Mouse (Mus musculus) liver, embryonic 14.5 days (tissue): ENCODE measurements around the gene Lcp1. TPM values are rescaled to one million over a fixed set of nuclear protein-coding genes. Genes with fewer than 3 reads are reported as not detected.

ENCODE experiments used
- ATAC-seq: fragments of 200-750 bp; cut with Nextera tagmentation; 2 replicates; pipeline ENCODE4 v1.8.0; 2017; ENCODE audit warnings: moderate number of reproducible peaks, mild to moderate bottlenecking, moderate library complexity; ENCODE audit not compliant: insufficient read depth
- DNase-seq, 3 experiments: peaks; one replicate each; pipeline ENCODE4 v3.0.0-alpha.2; 2012 to 2013; ENCODE audit warnings: low read depth in 3 of 3, low spot score in 3 of 3
- H3K27ac ChIP-seq: fragments of 300-500 bp; sonication (generic); 2 replicates; pipeline ENCODE4 v1.5.1; 2014; ENCODE audit warnings: moderate library complexity, mild to moderate bottlenecking, control low read depth, inconsistent platforms
- H3K27me3 ChIP-seq: fragments of 300-500 bp; sonication (generic); 2 replicates; pipeline ENCODE4 v1.6.1; 2014; ENCODE audit warnings: mild to moderate bottlenecking, low read length, moderate library complexity; ENCODE audit not compliant: control insufficient read depth, insufficient read depth
- H3K36me3 ChIP-seq: fragments of 300-500 bp; sonication (generic); replicated peaks from 2 replicates; pipeline ENCODE4 v1.6.1; 2014; ENCODE audit warnings: low read depth; ENCODE audit not compliant: control insufficient read depth, insufficient read depth
- H3K4me1 ChIP-seq, 2 experiments: fragments of 200-500 bp in 1 of 2; fragments of 300-500 bp in 1 of 2; sonication (generic) in 1 of 2; replicated peaks; 2 replicates each; pipeline ENCODE4 v1.6.1; 2012 to 2014; ENCODE audit warnings: antibody characterized with exemption in 1 of 2, inconsistent platforms in 1 of 2, low read length in 1 of 2; ENCODE audit not compliant: control insufficient read depth in 2 of 2, insufficient read depth in 2 of 2
- H3K4me2 ChIP-seq: fragments of 300-500 bp; sonication (generic); 2 replicates; pipeline ENCODE4 v1.6.1; 2014; ENCODE audit warnings: low read depth, mild to moderate bottlenecking, control low read depth, moderate library complexity
- H3K4me3 ChIP-seq, 2 experiments: fragments of 200-500 bp in 1 of 2; fragments of 300-500 bp in 1 of 2; sonication (generic) in 1 of 2; 2 replicates each; pipeline ENCODE4 v1.5.1; 2012 to 2014; ENCODE audit warnings: low read depth in 2 of 2, low read length in 2 of 2, mild to moderate bottlenecking in 2 of 2, control low read depth in 1 of 2, inconsistent platforms in 1 of 2, moderate library complexity in 1 of 2; ENCODE audit not compliant: insufficient read depth in 1 of 2
- H3K9ac ChIP-seq: fragments of 300-500 bp; sonication (generic); replicated peaks from 2 replicates; pipeline ENCODE4 v1.6.1; 2014; ENCODE audit warnings: mild to moderate bottlenecking, control low read depth, moderate library complexity
- H3K9me3 ChIP-seq: fragments of 300-500 bp; sonication (generic); 2 replicates; pipeline ENCODE4 v1.6.1; 2016; ENCODE audit warnings: low read length, mixed read lengths; ENCODE audit not compliant: control insufficient read depth
- CTCF ChIP-seq: IDR thresholded peaks from 2 replicates; pipeline ENCODE4 v1.5.1; 2016; ENCODE audit warnings: antibody characterized with exemption, low read depth, control low read depth
- EP300 ChIP-seq: IDR thresholded peaks from 2 replicates; pipeline ENCODE4 v1.6.1; 2016; ENCODE audit warnings: antibody characterized with exemption, low read depth
- WGBS: fragments of 180-500 bp; shearing (Covaris S2); extraction: QIAGEN DNeasy Blood & Tissue Kit; methylation state at CpG from one replicate; pipeline ENCODE4 v1.1.7; 2014; ENCODE audit not compliant: insufficient replicate concordance; 5-methylcytosine and 5-hydroxymethylcytosine counted together
- polyA plus RNA-seq, 2 experiments: library from polyadenylated mRNA; depleted of rRNA in 1 of 2; stranded (reverse) in 1 of 2; unstranded in 1 of 2; fragments of >200 nt; fragmentation: Nextera tagmentation in 1 of 2; extraction: Ambion mirVana in 1 of 2; gene quantifications; 2 replicates each; pipeline versions ENCODE4 v1.2.1 to v1.2.3; 2012 to 2014

Lcp1 gene
- polyA plus RNA-seq, 2 experiments = 10.4 to 35.8 TPM

GRCm38 (mm10) chr14:75188521-75188920, 57.6 kb downstream of the Lcp1 start:
- H3K27me3 ChIP-seq = no peaks in the 10 kb centered on the region
- no peak for ATAC-seq
- no peak overlapping the region for H3K27ac ChIP-seq
- no peak overlapping the region for H3K9ac ChIP-seq
- H3K4me2 ChIP-seq = no peak overlapping the region
- H3K4me3 ChIP-seq = no peak overlapping the region
- no peaks in the 10 kb centered on the region for H3K36me3 ChIP-seq
- peaks cover 15 to 17% of the 10 kb centered on the region in 2 experiments for H3K4me1 ChIP-seq
- TF ChIP-seq CTCF (peak; percentile 74), EP300 (no peak)
- H3K9me3 ChIP-seq = no peaks in the 10 kb centered on the region
- DNase-seq = no peak
- 49% methylated on average over 6 of the region's 6 CpGs for WGBS

DNA sequence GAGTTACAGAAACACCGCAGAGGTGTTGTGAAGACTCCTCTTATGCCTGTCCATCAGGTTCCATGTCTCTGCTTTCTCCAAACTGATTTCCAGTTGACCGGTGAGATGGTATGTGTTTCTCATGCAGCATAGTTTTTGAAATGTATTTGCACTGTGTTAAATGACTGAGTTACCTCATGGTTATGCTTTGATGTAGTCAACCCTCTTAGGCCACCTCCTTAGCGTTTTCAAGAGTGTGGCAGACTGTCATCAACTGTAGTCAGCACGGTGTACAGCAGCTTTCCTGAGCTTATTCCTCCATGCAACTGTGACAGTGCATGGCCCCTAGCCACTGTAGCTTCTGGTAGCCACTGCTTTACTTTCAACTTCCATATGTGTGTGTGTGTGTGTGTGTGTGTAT, 58.1 kb downstream of the Lcp1 start:
- Histone ChIP-seq H3K4me2 (no peak overlapping the region), H3K36me3 (no peaks in the 10 kb centered on the region), H3K27me3 (no peaks in the 10 kb centered on the region), H3K4me1 (peaks cover 15 to 17% of the 10 kb centered on the region in 2 experiments), H3K27ac (no peak overlapping the region), H3K9ac (no peak overlapping the region), H3K4me3 (no peak overlapping the region), H3K9me3 (no peaks in the 10 kb centered on the region)
- 78% methylated on average over 4 of the region's 4 CpGs for WGBS
- ATAC-seq = no peak
- DNase-seq = no peak
- no peak for TF ChIP-seq CTCF
- no peak for TF ChIP-seq EP300

DNA sequence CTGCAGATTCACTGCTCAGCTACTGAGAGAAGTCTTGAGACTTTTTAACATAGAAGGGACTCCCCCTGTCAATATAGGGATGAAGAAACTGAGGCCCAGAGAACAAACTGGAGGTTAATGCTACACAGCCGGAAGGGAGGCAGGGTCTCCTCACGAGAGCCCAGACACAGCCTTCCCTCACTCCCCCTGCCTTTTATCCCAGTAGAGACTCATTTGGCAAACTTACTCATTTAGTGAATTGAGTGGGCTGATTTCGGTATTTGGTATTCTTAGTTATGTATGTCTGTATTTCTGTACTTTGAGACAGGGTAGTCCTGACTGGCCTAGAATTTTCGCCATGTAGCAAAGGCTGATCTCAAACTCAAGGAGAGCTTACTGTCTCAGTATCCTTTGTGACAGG, 59.8 kb downstream of the Lcp1 start:
- Histone ChIP-seq H3K27ac (no peak overlapping the region), H3K4me1 (peaks cover 14 to 15% of the 10 kb centered on the region in 2 experiments), H3K9ac (no peak overlapping the region), H3K4me2 (no peak overlapping the region), H3K36me3 (no peaks in the 10 kb centered on the region), H3K9me3 (no peaks in the 10 kb centered on the region), H3K27me3 (no peaks in the 10 kb centered on the region), H3K4me3 (no peak overlapping the region)
- ATAC-seq (no peak), DNase-seq (no peak)
- WGBS = 63% methylated on average over 4 of the region's 4 CpGs
- TF ChIP-seq CTCF (no peak), EP300 (no peak)

- H3K27me3 ChIP-seq = no peaks in the 10 kb centered on the region
- H3K36me3 ChIP-seq = no peaks in the 10 kb centered on the region
- H3K9ac ChIP-seq = no peak overlapping the region
- no peak overlapping the region for H3K4me2 ChIP-seq
- TF ChIP-seq EP300 (no peak), CTCF (no peak)
- 80% methylated on average over 10 of the region's 10 CpGs for WGBS
- H3K9me3 ChIP-seq = no peaks in the 10 kb centered on the region
- DNase-seq (no peak), ATAC-seq (no peak)
- H3K4me1 ChIP-seq = peaks cover 3 to 4% of the 10 kb centered on the region in 2 experiments
- no peak overlapping the region for H3K27ac ChIP-seq
- H3K4me3 ChIP-seq = no peak overlapping the region
Measured at GRCm38 (mm10) chr14:75192427-75192826, 61.5 kb downstream of the Lcp1 start.

GRCm38 (mm10) chr14:75192858-75193257, 62.0 kb downstream of the Lcp1 start:
- H3K4me2 ChIP-seq = no peak overlapping the region
- H3K27ac ChIP-seq = no peak overlapping the region
- no peak for TF ChIP-seq EP300
- no peak for TF ChIP-seq CTCF
- ATAC-seq (no peak), DNase-seq (no peak)
- no peaks in the 10 kb centered on the region for H3K9me3 ChIP-seq
- 68% methylated on average over 10 of the region's 10 CpGs for WGBS
- peaks cover 5 to 7% of the 10 kb centered on the region in 2 experiments for H3K4me1 ChIP-seq
- no peak overlapping the region for H3K4me3 ChIP-seq
- H3K9ac ChIP-seq = no peak overlapping the region
- H3K27me3 ChIP-seq = no peaks in the 10 kb centered on the region
- no peaks in the 10 kb centered on the region for H3K36me3 ChIP-seq
